Mouse (Mus musculus): ENCODE data around the gene Sh3bgrl.

GRCm38 (mm10) chrX:109184706-109185478, 89.7 kb downstream of the Sh3bgrl start:
- TF ChIP-seq CTCF (IDR thresholded peaks at IDR 0.05; ENCODE audit: control insufficient read depth, insufficient read depth, low read length) (no peak), POLR2A (IDR thresholded peaks at IDR 0.05; ENCODE audit: borderline replicate concordance, control insufficient read depth, low read depth, low read length) (no peak)

All from bone marrow, adult 2 months (tissue).